Mouse (Mus musculus) cerebellum, postnatal 25 days (tissue): ENCODE results near the gene Rgs14.

Experiments
- DNase-seq, 2 experiments: peaks; one replicate each; pipeline ENCODE4 v3.0.0; 2021; ENCODE audit warnings: mixed read lengths in 2 of 2

The Rgs14 gene

DNA sequence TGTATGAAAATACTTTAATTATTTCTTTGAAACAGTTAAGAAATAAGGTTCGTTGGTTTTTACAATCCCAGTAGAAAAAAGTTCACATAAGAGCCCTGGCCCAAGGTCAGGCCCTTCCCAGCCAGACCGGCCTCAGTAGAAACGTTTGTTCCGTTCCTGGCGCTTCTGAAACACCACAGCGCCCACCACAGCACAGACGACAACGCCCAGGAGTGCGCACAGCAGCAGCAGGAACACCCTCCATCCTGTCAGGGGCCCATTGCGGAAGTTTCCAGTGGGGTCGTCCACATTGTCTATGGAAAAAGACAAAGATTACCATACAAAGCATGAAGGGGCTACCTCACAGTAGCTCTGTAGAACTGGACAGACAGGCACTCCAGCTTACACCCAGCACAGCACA lies 22.8 kb upstream of the Rgs14 start:
- no peak for DNase-seq

DNA sequence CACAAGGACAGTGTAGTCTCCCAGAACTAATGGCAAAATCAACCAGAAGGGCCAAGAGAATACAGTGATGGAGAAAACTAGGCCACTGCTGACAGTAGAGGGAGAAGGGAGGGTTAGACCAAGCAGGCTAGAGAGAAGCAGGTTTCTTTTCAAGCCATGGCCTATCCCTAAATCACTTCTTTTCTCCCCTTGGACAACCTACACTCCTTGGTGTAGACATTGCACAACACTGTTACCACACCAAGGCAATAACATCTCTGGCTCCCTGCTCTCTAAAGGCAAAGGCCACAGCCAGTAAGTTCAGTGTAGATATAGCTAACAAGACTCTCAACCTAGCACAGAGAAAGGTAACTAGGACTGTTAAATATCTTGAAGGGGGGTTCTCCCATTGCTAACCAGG lies 8.4 kb upstream of the Rgs14 start:
- no peak for DNase-seq

DNA sequence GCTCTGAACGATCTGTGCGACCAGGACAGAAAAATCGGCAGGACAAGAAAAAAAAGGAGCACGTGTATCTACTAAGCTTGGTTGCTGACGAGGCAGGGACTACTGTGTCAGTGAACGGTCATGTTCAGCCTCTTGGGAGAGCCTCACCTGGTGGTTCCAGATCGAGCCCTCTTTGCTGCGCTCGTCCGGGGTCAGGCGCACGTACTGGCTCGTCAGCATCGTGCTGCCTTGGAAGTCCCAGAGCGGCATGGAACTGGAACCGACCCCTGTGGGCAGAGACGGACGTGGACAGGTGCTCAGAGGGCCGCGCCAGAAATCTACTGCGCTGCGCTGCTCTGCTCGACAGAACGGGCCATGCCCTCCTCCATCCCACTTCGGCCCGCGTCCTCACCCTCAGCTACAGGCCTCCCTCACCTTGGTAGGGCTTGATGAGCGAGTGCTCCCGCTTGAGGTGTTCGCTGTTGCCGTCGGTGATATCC lies 7.5 kb upstream of the Rgs14 start:
- no peak for DNase-seq

DNA sequence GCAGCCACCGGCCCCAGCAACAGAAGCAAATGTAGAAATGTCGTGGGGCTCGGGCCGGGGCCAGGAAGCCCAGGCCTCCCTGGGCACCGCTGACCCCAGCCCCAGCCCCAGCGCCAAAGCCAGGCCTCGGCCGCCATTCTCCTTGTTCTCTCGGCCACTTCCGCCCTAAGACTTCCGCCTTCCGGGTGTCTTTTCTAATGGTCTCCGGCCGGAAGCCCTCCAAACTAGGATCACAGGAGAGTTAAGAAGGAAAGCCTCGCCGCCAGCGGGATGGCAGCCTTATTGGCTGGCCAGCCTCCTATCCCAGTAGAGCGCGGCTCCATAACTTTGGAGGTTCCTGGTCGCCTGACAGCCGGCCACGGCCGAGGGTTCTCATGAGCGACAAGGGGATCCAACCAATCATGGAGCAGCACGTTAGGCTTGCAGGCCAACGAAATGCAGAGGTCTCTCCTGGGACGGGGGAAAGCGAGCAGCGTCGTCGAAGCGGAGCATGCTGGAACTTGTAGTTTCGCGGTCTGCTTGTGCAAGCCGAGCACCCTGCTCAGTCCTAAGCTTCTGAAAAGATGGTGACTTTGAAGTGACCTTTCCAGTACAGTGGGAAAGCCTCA lies 7.0 kb upstream of the Rgs14 start, which contains the start of gene Lman2:
Lman2 (minus strand) TSS at position 331 of the 608 bp plus-strand sequence.
- peak; percentile 94 to 96 for DNase-seq

DNA sequence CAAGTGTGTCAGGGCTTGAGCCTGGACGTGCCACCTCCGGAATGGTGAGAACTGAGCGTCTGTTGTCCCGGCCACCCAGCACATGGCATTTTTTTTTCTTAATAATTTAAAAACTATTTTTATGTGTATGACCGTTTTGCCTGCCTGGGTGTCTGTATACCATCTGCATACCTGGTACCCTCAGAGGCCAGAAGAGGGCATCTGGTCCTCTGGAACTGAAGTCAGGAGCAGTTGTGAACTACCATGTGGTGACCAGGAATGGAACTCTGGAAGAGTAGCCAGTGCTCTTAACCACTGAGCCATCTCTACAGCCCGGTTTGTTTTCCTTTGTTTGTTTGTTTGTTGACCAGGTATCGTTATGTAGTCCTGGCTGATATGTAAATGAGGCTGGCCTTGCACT lies 1.1 kb upstream of the Rgs14 start:
- no peak for DNase-seq

DNA sequence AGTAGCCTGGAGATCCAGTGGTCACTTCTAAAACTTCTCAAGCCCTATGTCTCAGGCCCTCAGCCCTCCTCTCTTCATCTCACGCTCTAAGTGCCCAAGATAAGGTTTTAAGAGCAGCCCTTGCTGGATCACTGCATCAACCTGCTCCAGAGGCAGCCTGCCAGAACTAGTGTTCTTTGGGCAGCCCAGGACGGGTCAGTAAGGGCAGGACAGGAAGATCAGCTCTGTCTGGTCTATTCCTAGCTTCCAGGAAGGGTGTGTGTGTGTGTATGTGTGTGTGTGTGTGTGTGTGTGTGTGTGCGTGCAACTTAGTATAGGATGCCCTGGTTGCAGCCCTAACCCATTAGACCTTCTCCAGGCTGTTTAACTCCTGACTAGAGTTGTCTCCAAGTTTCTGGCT lies 702 bp downstream of the Rgs14 start:
- DNase-seq, result no peak

DNA sequence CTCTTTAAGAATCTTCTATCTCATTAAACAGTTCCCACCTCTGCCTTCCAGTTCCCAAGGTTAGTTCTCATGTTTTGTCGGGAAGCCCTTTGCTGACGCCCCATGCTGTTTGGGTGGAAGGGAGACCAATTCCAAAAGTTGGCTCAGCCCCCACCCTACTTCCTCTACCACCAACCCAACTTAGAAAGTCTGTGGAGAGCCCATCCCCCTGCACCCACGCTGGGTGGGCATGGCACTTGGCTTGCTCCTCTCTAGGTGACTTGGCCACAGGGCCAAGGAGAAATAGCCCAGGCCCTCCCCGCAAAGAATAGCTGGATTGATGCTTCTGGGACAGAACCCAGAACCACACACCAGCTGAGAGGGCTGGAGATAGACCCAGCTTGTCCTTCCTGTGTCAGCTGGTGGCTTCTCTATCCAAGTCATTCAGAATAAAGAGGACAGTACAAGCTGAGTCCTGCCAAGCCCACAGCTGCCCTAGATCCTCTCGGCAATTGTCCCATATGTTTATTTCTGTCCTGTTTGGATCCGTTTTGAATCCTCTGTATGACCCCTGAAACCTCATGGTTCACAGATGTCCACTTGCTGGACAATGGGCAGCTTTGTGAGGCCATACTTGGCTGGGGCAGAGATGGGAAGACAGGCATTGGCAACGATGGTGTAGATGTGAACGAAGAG lies 1.6 kb downstream of the Rgs14 start:
- DNase-seq, result no peak

DNA sequence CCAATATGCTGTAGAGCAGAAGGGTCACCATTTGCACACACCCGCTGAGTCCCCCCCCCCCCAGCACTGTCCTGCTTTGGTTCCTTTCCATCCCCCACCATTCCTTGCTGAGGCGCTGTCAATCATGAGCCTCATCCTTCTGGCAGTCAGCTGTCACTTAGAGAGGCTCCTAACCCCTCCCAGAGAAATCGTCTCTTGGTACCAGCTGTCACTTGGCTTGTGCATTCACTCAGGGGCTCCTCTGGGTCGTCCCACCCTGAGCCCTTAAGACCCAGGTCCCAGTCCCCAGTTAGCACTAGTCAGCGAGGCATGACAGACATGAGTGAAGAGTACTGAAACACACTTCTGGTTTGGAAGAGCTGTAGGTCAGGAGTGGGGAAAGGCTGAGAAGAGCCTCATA lies 2.2 kb downstream of the Rgs14 start:
- no peak for DNase-seq

DNA sequence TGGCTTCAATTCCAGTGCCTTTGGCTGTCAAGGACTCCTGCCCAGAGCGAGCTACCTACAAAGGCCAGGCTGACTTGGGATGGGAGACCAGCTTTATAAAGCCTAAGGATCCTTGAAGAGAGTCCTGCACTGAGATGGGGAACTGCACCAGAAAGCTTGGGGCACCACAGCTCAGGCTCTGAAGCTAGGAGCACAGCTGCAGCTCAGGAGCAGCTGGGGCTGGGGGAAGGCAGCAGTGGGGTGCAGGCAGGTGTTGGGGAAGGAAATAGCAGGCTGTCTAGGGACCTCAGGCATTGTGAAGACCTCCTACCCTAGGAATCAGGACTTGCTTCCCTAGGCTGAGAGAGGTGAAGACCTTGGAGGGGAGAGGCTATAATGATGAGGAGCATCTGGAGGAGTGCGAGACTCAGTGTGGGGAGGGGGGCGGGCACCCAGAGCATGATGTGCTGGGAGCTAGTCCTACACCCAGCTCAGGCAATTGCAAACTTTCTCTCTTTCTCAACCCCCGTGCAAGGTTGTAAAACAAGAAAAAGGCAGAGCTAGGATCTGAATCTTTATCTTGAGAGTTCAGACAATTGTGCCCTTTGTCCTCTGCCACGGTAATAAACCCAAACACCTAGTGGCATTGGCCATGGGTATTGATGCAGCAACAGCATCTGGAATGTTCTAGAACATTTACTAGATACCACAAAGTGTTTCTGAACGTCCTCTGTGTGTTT lies 4.8 kb downstream of the Rgs14 start:
- no peak for DNase-seq

DNA sequence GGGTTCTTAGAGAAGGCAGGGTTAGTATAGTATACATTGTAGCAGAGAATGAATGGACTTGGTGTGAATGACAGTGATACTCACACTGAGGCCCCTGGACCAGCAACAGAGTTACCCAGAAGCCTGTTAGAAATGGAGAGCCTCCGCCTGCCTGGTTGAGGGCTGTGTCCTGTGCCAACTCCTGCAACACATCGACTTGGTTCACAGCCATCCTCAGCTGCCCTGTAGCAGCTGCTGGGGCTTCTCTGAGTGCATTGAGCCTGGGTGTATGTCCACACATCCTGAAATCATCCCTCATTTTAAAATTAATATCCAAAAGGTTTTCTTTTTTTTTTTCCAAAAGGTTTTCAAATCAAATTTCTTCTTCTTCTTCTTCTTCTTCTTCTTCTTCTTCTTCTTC lies 6.3 kb downstream of the Rgs14 start:
- DNase-seq, result no peak

DNA sequence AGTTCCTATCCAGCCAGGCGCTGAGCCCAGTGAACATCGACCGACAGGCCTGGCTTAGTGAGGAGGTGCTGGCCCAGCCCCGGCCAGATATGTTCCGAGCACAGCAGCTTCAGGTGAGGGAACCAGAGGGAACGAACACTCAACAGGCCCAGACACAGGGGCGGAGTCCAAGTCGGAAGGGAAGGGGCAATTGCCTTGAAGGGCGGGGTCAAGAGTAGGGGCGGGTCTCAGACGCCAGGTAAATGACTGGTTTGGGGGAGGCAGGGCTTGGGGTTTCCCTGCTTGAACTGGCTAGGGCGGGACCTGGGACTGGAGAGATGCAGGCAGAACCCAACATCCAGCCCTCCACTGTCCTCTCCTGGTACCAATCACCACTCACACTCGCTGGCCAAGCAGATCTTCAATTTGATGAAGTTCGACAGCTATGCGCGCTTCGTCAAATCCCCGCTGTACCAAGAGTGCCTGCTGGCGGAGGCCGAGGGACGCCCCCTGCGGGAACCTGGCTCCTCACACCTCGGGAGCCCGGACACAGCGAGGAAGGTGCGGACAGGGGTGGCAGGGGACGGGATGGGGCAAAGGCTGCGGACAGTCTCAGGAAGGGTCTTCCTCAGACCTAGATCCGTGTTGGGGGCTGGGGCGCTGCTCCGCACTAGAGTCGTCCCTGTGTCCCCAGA lies 9.5 kb downstream of the Rgs14 start:
- no peak for DNase-seq

DNA sequence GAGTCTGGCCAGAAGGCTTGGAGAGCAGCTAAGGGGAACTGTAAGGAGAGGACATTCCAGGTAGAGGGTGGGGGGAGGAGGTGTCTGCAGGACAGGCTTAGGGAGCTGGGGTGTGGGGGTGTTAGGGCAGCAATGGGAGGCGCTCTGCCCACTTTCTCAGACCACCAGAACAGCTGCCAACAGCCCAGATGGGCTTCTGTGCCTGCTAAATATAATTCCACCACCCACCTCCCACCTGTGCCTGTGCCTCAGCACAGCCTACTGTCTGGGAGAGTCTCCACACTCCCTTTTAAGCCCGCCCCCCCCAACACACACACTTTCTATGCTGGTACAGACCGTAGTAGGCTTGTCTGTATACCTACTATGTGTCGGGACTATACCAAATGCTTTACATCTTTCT lies 12.3 kb downstream of the Rgs14 start:
- no peak for DNase-seq

DNA sequence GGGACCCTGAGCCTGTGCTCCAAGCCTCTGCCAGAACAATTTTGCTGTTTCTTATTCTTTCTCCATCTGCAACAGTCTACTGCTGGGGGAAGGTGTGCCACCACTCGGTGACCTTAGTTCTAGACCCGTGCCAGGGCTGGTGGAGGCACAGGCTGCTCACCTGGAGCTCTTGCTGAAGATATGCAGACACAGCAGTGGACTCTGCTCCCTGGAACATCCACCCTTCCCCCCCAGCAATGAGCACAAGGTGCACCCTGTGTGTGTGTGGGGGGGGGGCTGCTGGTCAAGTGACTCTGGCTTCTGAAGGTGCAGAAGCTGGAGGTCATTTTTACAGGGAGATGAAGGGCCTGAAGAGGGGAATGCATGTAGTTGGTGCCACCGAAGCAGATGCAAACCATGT lies 21.1 kb downstream of the Rgs14 start:
- DNase-seq, result no peak

DNA sequence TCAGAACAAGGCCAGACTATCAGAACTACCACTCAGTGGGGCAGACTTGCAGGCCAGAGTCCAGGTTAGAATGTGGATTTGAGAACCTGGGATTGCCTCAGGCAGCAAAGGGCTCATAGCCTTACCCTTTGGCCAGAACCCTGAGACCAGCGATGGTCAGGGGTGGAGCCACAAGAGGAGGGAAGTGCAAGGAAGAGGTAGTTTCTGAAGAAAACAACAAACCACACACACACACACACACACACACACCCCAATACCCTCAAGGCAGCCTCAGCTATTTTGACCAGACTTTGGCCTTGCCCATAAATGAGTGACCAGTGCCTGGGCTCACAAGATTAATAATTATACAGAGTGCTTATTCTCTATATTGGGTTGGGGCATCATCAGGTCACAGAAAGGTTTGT lies 22.1 kb downstream of the Rgs14 start:
- DNase-seq, result no peak

DNA sequence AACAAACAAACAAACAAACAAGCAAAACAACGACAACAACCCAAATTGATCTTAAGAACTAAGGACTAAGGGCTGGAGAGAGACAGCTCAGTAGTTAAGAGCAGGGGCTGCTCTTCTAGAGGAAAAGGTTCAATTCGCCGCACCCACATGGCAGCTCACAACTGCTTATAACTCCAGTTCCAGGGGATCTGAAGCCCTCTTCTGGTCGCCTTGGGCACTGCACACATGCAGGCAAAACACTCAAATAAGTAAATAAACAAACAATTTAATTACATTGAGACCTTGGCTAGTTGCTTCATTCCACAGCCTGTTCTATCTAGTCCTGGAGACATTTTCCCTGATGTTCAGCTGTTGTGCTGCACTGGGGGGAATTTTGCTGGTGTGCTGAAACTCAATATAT lies 23.4 kb downstream of the Rgs14 start:
- DNase-seq, result no peak

DNA sequence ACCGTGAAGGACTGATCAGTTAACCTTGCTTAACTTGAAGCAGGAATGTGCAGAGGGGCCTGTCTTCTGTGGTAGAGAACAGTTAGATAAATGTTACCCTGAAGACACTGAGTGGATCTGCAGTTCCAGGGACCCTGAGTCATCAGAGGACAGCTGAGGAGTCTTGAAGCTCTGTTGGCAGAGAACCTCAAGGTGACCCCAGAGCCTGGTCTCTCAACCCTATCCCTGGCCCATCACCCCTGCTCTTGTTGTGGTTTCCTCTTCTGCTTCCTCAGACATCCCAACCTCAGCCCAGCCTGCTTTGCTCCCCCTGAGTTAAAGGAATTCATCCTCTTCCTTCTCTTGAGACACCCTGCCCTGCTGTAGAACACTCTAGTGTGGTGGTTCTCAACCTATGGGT lies 28.6 kb downstream of the Rgs14 start, which contains the start of gene Slc34a1:
Slc34a1 (plus strand) TSS at position 100 of the 400 bp plus-strand sequence.
- DNase-seq, result no peak

DNA sequence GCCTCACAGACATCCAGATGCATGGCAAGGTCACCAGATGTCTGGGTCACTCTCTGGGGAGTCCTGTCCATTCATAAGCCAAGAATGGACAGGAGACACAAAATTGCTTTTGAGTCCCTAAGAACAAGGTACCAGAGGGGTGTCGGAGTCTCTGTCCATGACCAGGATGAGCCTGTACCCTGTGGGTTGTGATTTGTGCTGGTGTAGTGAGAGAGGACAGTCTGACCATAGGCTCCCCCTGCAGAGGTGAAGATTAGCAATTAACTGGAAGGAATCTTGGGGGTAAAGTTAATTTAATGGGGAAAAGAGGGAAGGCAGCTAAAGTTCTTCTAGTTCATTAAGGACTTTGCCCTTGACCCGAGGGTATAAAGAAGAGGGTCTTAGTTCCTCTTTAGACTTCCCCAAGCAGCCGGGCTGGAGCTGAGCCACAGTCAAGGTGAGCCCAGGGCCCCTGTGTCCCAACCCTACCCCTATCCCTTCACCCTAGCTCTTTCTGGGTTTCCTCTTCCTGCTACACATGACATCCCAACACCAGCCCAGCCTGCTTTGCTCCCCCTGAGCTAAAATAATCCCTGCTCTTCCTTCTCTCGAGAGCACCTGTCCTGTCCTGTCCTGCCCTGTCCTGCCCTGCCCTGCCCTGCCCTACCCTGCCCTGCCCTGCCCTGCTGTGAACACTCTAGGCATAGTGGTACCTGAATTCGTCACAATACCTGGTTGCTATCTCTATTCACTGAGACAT lies 29.9 kb downstream of the Rgs14 start:
- DNase-seq, result no peak

DNA sequence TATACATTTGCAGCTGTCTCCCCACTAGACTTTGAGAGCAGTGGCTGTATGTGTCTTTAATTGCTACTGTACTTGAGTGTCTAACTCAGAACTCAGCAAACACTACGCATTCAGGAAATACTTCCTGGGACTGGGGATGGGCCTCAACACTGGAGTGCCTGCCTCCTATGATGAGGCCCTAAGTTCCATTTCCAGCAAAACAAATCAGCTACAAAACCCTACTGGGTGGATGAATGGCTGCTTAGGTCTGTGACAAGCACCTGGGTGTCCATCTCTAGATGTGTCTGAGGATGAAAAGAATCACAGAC lies 30.5 kb downstream of the Rgs14 start:
- DNase-seq, result no peak

DNA sequence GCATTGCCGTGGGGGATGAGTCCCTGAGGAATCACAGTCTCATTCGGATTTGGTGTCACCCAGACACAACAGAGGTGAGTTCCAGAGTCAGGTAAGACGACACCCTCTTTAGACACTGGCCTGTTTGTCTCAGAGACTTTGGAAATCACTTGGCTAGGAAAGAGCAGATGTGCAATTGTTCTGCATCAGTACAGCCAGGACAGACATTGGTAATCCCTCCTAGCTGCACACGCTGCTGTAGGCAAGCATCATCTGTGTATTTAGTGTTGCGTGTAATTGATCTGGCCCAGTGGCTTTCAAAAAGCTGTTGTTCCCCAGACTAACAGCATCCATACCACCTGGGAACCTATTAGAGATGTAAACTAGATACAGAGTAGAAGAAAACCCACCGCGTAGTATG lies 33.7 kb downstream of the Rgs14 start:
- no peak for DNase-seq

DNA sequence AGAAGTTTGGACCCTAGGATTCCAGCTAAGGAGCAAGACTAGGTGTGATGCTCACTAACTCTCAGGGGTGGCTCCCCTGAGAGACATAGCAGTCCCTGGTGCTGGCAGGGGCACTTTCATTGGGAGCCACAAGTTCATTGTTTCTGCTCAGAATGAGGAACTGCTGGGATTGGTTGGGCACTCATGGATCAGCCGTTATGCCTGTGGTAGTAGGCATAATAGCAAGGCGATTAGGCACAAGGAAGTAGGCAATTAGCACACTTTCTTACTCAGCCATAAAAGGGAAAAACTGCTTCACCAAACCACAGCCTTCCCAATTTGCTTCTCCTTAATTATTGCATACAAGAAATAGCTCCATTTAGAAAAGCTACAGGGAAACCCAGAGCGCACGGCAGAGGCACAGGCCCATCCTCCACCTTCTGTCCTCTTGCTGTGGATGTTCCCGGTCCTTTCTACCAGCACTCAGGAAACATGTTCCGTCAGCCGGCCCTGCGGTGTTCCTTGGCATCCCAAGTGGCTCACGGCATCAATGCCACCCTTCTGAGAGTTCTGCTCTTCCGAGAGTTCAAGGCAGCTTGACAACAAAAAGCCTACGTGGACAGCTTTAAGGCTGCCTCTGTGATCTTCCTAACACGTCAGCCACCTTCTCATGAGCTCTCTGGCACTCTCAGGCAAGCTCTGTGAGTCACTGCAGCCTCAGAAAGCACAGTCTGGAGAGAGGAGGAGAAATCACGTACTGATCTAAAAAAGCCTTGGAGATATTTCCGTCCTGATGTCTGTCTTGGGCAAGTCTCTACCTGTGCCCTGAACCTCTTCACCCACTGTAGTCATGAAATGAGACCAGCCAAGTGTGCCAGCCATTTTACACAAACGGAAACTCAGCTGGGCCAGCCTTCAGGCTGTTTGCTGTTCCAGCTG lies 34.7 kb downstream of the Rgs14 start:
- DNase-seq, result no peak

DNA sequence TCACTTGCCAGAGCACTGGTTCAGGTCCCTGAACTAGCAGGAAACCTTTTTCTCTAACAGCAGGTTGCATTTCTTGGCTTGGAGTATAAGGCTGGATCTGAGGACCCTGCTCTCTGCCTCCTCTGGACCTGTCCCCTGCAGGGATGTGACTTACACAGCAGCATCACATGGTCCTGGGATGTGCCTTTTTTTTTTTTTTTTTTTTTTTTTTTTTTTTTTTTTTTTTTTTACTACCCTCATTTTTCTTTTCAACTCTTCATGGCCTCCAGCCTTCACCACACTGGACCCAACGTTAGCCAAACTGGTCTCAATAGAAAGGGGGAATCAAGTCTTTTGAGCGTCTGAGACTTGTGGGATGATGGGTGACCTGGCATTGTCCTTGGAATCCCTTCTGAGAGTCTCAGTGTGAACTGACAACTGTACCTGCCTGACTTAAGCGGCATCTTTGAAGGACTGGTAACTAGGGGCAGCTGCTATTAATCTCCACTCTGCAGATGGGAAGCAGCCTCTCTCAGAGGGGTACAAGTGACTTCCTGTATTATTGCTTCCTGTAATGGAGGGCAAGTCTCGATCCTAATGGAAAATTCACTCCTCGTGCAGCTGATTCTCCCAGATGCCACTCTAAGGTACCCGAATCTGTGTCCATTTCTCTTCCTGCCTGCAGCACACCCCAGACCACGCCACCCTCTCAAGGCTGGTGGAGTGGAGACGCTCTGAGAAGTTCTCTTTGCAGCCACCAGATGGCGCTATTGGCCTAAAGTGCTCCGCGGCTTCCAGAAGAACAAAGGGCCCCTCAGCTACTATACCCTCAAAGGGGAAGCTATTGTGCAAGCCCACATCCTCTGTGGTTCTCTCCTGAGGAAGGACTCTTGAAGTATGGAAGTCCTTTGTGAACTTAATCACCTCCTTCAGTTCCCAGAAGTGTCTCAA lies 35.6 kb downstream of the Rgs14 start:
- DNase-seq, result peak; percentile 81 to 86
